In genomic region chr10:36786970-36787369, GRCm38 (mm10) we compare ENCODE assay signal across 24 mouse cellular contexts.
"Had no signal": no experiment of that assay in that cellular context is flagged by ENCODE, and none has a peak within 500 bp of the region (broad histone marks: within the 10 kb centered on the region; RNA-seq: fewer than 3 reads in every experiment).

No protein-coding gene starts in this region.

- H3K4me2 ChIP-seq: heart, embryonic 11.5 days; heart, embryonic 13.5 days; heart, embryonic 15.5 days; hindbrain, embryonic 14.5 days; intestine, embryonic 15.5 days; limb, embryonic 12.5 days had no signal

- ATAC-seq: hindbrain, embryonic 16.5 days; inflammation-experienced regulatory T-cells, adult 6 months; intestine, embryonic 15.5 days; intestine, postnatal 0 days had no signal

- H3K4me3 ChIP-seq: gastrocnemius, adult 2 months; heart, adult 2 months; heart, embryonic 13.5 days; heart, embryonic 15.5 days; intestine, embryonic 15.5 days; layer of hippocampus, adult 2 months; left cerebral cortex, adult 2 months; limb, embryonic 10.5 days; limb, embryonic 12.5 days had no signal

- H3K27ac ChIP-seq: gastrocnemius, adult 2 months; heart, adult 2 months; heart, embryonic 13.5 days; heart, embryonic 15.5 days; hindbrain, embryonic 14.5 days; intestine, embryonic 15.5 days; layer of hippocampus, adult 2 months; left cerebral cortex, adult 2 months; limb, embryonic 10.5 days; limb, embryonic 12.5 days had no signal

- H3K36me3 ChIP-seq: heart, embryonic 13.5 days; heart, embryonic 15.5 days; intestine, embryonic 15.5 days; limb, embryonic 10.5 days; limb, embryonic 12.5 days had no signal

- DNase-seq: gastrocnemius, adult 2 months; gastrocnemius, postnatal 14 days; gastrocnemius, postnatal 36 days; heart, adult 2 months; heart, postnatal 14 days; heart, postnatal 36 days; kidney, adult 18-20 months; kidney, adult 8-10 months; kidney, postnatal 10 days; kidney, postnatal 25 days; kidney, postnatal 4 days; liver had no signal

- H3K4me1 ChIP-seq: heart, embryonic 13.5 days; heart, embryonic 15.5 days; intestine, embryonic 15.5 days; limb, embryonic 10.5 days; limb, embryonic 12.5 days had no signal

- H3K27me3 ChIP-seq: heart, embryonic 13.5 days; heart, embryonic 15.5 days; intestine, embryonic 15.5 days; limb, embryonic 12.5 days had no signal

- H3K9me3 ChIP-seq: heart, embryonic 15.5 days; intestine, embryonic 15.5 days; limb, embryonic 10.5 days; limb, embryonic 12.5 days had no signal

- H3K9ac ChIP-seq: heart, embryonic 13.5 days; heart, embryonic 15.5 days; hindbrain, embryonic 14.5 days; intestine, embryonic 15.5 days; limb, embryonic 12.5 days had no signal
